Mouse (Mus musculus): ENCODE data around the gene Gm11627. TPM values are rescaled to one million over a fixed set of nuclear protein-coding genes. Genes with fewer than 3 reads are reported as not detected.

Gm11627 gene
- polyA plus RNA-seq, 1 experiment, result 56.5 TPM

GRCm38 (mm10) chr11:102602816-102603495, 23.7 kb upstream of the Gm11627 start:
- no peak for DNase-seq (ENCODE audit: low spot score)

GRCm38 (mm10) chr11:102599912-102600311, 20.7 kb upstream of the Gm11627 start:
- DNase-seq (ENCODE audit: low spot score), result no peak

- no peak for DNase-seq (ENCODE audit: low spot score)
Observed at GRCm38 (mm10) chr11:102595341-102595820, 16.1 kb upstream of the Gm11627 start.

GRCm38 (mm10) chr11:102587554-102587953, 8.3 kb upstream of the Gm11627 start:
- DNase-seq (ENCODE audit: low spot score), result no peak

- no peak for DNase-seq (ENCODE audit: low spot score)
Observed at GRCm38 (mm10) chr11:102586445-102587130, 7.3 kb upstream of the Gm11627 start.

- DNase-seq (ENCODE audit: low spot score), result no peak
Observed at GRCm38 (mm10) chr11:102582736-102583135, 3.5 kb upstream of the Gm11627 start.

GRCm38 (mm10) chr11:102582016-102582610, 2.9 kb upstream of the Gm11627 start:
- no peak for DNase-seq (ENCODE audit: low spot score)

GRCm38 (mm10) chr11:102581281-102582015, 2.2 kb upstream of the Gm11627 start:
- no peak for DNase-seq (ENCODE audit: low spot score)

GRCm38 (mm10) chr11:102580034-102580330, 721 bp upstream of the Gm11627 start:
- DNase-seq (ENCODE audit: low spot score), result no peak

GRCm38 (mm10) chr11:102578341-102579118, 731 bp downstream of the Gm11627 start:
- peak; percentile 86 for DNase-seq (ENCODE audit: low spot score)

- DNase-seq (ENCODE audit: low spot score), result no peak
Observed at GRCm38 (mm10) chr11:102576050-102576754, 3.1 kb downstream of the Gm11627 start.

- DNase-seq (ENCODE audit: low spot score), result no peak
Observed at GRCm38 (mm10) chr11:102575034-102575433, 4.2 kb downstream of the Gm11627 start.

- peak; percentile 84 for DNase-seq (ENCODE audit: low spot score)
Observed at GRCm38 (mm10) chr11:102572866-102573663, 6.2 kb downstream of the Gm11627 start.

- DNase-seq (ENCODE audit: low spot score), result no peak
Observed at GRCm38 (mm10) chr11:102568756-102569377, 10.4 kb downstream of the Gm11627 start.

- no peak for DNase-seq (ENCODE audit: low spot score)
Observed at GRCm38 (mm10) chr11:102568191-102568590, 11.1 kb downstream of the Gm11627 start.

GRCm38 (mm10) chr11:102567723-102568122, 11.5 kb downstream of the Gm11627 start:
- DNase-seq (ENCODE audit: low spot score), result no peak

- no peak for DNase-seq (ENCODE audit: low spot score)
Observed at GRCm38 (mm10) chr11:102567157-102567556, 12.1 kb downstream of the Gm11627 start.

GRCm38 (mm10) chr11:102566290-102566689, 13.0 kb downstream of the Gm11627 start:
- DNase-seq (ENCODE audit: low spot score), result no peak

GRCm38 (mm10) chr11:102565741-102566140, 13.5 kb downstream of the Gm11627 start:
- DNase-seq (ENCODE audit: low spot score), result no peak

Measured in urinary bladder, adult 2 months (tissue).